In the genomic region with DNA sequence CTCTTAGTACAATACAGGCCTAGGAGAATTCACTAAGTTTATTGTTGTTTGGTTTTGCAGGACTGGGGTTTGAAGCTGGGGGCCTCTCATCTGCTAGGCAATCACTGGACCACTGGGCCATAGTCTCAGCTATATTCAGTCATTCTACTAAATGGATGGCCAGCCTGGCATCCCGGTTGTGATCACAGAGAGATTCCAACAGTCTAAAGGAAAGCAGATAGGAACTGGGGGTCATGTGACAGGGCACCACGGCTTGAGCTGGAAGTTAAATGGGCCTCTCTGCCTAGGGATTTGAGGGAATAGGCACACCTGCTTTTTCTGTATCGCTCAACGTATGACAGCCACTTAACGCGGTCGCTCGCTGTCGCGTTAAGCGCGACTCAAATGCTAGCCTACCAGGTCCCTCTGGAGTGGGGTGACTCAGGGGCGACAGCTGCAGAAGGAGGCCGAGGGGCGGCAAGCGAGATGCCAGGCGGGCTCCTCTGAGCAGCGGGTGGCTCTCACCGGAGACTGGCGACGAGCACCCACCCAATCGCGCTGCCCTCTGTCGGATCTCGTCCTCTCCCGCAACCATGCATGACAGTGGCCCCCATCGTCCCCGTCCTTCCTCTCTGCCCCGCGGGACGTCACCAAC, we compare ENCODE assay signal across 8 mouse cellular contexts. TPM values are rescaled to one million over a fixed set of nuclear protein-coding genes. Genes with fewer than 3 reads are reported as not detected.
DNase-seq lines count a peak whose midpoint lies in the region; ATAC-seq lines count a peak whose summit lies in the region.

No protein-coding gene starts in this region.

- peak overlapping the region; percentile 87 for H3K4me2 ChIP-seq in kidney, embryonic 15.5 days
- H3K4me2 ChIP-seq in hindbrain, embryonic 13.5 days, result peak overlapping the region; percentile 96
- H3K4me2 ChIP-seq in midbrain, embryonic 16.5 days (ENCODE audit: low read length), result peak overlapping the region; percentile 92

- no peaks in the 10 kb centered on the region for H3K27me3 ChIP-seq in kidney, embryonic 15.5 days
- no peaks in the 10 kb centered on the region for H3K27me3 ChIP-seq in hindbrain, embryonic 13.5 days
- no peaks in the 10 kb centered on the region for H3K27me3 ChIP-seq in midbrain, embryonic 16.5 days (ENCODE audit: control insufficient read depth, insufficient read depth, low read depth, low read length)

- no peak for DNase-seq in kidney, postnatal 4 days
- DNase-seq in retina, postnatal 1 day, result no peak
- no peak for DNase-seq in left cerebral cortex, adult 9 months (ENCODE audit: low spot score in 2 of 2)
- no peak for DNase-seq in cerebellum, adult 11-12 months

- peaks cover 31% of the 10 kb centered on the region for H3K4me1 ChIP-seq in kidney, embryonic 15.5 days
- peaks cover 6% of the 10 kb centered on the region for H3K4me1 ChIP-seq in brown adipose tissue, adult 24 weeks (ENCODE audit: control insufficient read depth, insufficient read depth, insufficient read length, low read length)
- H3K4me1 ChIP-seq in hindbrain, embryonic 13.5 days (replicated peaks), result peaks cover 21% of the 10 kb centered on the region
- peaks cover 17% of the 10 kb centered on the region for H3K4me1 ChIP-seq in midbrain, embryonic 16.5 days (ENCODE audit: control insufficient read depth, insufficient read depth, low read length)

- no peaks in the 10 kb centered on the region for H3K9me3 ChIP-seq in kidney, embryonic 15.5 days (replicated peaks)
- no peaks in the 10 kb centered on the region for H3K9me3 ChIP-seq in hindbrain, embryonic 13.5 days
- H3K9me3 ChIP-seq in midbrain, embryonic 16.5 days (replicated peaks; ENCODE audit: control insufficient read depth, low read length, poor library complexity, severe bottlenecking), result no peaks in the 10 kb centered on the region

- peaks cover 22% of the 10 kb centered on the region for H3K36me3 ChIP-seq in kidney, embryonic 15.5 days
- H3K36me3 ChIP-seq in hindbrain, embryonic 13.5 days, result peaks cover 19% of the 10 kb centered on the region
- peaks cover 3% of the 10 kb centered on the region; the same call in 1 of the 2 replicates for H3K36me3 ChIP-seq in midbrain, embryonic 16.5 days (ENCODE audit: control insufficient read depth, insufficient read depth, low read length)

- under 1% methylated on average over 29 of the region's 31 CpGs for WGBS in kidney, embryonic 15.5 days
- WGBS in hindbrain, embryonic 13.5 days, result 0% methylated on average over 31 of the region's 31 CpGs
- WGBS in midbrain, embryonic 16.5 days, result under 1% methylated on average over 30 of the region's 31 CpGs

- peak overlapping the region; percentile 85 for H3K4me3 ChIP-seq in kidney, embryonic 15.5 days (replicated peaks)
- H3K4me3 ChIP-seq in brown adipose tissue, adult 24 weeks (ENCODE audit: insufficient read depth, low read depth, low read length), result peak overlapping the region; percentile 70
- H3K4me3 ChIP-seq in hindbrain, embryonic 13.5 days, result peak overlapping the region; percentile 65
- H3K4me3 ChIP-seq in midbrain, embryonic 16.5 days (ENCODE audit: low read depth, low read length), result peak overlapping the region; percentile 52

- peak overlapping the region; percentile 74 for H3K9ac ChIP-seq in kidney, embryonic 15.5 days
- peak overlapping the region; percentile 75 for H3K9ac ChIP-seq in hindbrain, embryonic 13.5 days
- H3K9ac ChIP-seq in midbrain, embryonic 16.5 days (ENCODE audit: low read depth, low read length), result peak overlapping the region; percentile 54

- 0 out of 2 replicates have a peak, but pooled peaks have one; percentile 5 for ATAC-seq in kidney, embryonic 15.5 days (replicated peaks; ENCODE audit: low FRiP score)
- no peak for ATAC-seq in hindbrain, embryonic 13.5 days (ENCODE audit: low FRiP score)
- ATAC-seq in midbrain, embryonic 16.5 days, result no peak; the same call in 1 of the 2 replicates

- peak overlapping the region; percentile 63 for H3K27ac ChIP-seq in kidney, embryonic 15.5 days
- H3K27ac ChIP-seq in brown adipose tissue, adult 24 weeks (replicated peaks; ENCODE audit: low read depth, low read length), result no peak overlapping the region
- H3K27ac ChIP-seq in hindbrain, embryonic 13.5 days, result no peak overlapping the region
- no peak overlapping the region for H3K27ac ChIP-seq in midbrain, embryonic 16.5 days (ENCODE audit: low read length)

RNA-seq across cellular contexts. Expression of a gene that starts 0.4 kb away (rescaled TPM):
- polyA plus RNA-seq in kidney, embryonic 15.5 days (2015; fragmentation: Nextera tagmentation; extraction: Ambion mirVana), result 58.2 and 61.5 TPM in 2 replicates
- 1.3 TPM in 1 of 2 replicates, not detected in the other for polyA plus RNA-seq in brown adipose tissue, adult 24 weeks (2012; ENCODE audit: insufficient read depth, insufficient read length, missing spikeins)
- 17.2 and 18.4 TPM in 2 replicates for polyA plus RNA-seq in hindbrain, embryonic 13.5 days (2015; fragmentation: Nextera tagmentation; extraction: Ambion mirVana)
- polyA plus RNA-seq in midbrain, embryonic 16.5 days (2015; fragmentation: Nextera tagmentation; extraction: Ambion mirVana), result 13.3 and 14.5 TPM in 2 replicates

RNA-seq across cellular contexts. Expression of a gene that starts 0.8 kb away (rescaled TPM):
- 17.2 and 18.0 TPM in 2 replicates for polyA plus RNA-seq in kidney, embryonic 15.5 days (2015; fragmentation: Nextera tagmentation; extraction: Ambion mirVana)
- polyA plus RNA-seq in brown adipose tissue, adult 24 weeks (2012; ENCODE audit: insufficient read depth, insufficient read length, missing spikeins), result 15.9 and 23.6 TPM in 2 replicates
- 31.2 and 32.2 TPM in 2 replicates for polyA plus RNA-seq in hindbrain, embryonic 13.5 days (2015; fragmentation: Nextera tagmentation; extraction: Ambion mirVana)
- polyA plus RNA-seq in midbrain, embryonic 16.5 days (2015; fragmentation: Nextera tagmentation; extraction: Ambion mirVana), result 31.8 and 36.2 TPM in 2 replicates

RNA-seq across cellular contexts. Expression of a gene that starts 17.3 kb away (rescaled TPM):
- polyA plus RNA-seq in kidney, embryonic 15.5 days (2015; fragmentation: Nextera tagmentation; extraction: Ambion mirVana), result not detected in 2 replicates
- not detected in 2 replicates for polyA plus RNA-seq in brown adipose tissue, adult 24 weeks (2012; ENCODE audit: insufficient read depth, insufficient read length, missing spikeins)
- polyA plus RNA-seq in hindbrain, embryonic 13.5 days (2015; fragmentation: Nextera tagmentation; extraction: Ambion mirVana), result 0.08 and 0.09 TPM in 2 replicates
- not detected in 2 replicates for polyA plus RNA-seq in midbrain, embryonic 16.5 days (2015; fragmentation: Nextera tagmentation; extraction: Ambion mirVana)
